Mouse (Mus musculus): ENCODE results near the gene Ncbp2.

Ncbp2 gene

DNA sequence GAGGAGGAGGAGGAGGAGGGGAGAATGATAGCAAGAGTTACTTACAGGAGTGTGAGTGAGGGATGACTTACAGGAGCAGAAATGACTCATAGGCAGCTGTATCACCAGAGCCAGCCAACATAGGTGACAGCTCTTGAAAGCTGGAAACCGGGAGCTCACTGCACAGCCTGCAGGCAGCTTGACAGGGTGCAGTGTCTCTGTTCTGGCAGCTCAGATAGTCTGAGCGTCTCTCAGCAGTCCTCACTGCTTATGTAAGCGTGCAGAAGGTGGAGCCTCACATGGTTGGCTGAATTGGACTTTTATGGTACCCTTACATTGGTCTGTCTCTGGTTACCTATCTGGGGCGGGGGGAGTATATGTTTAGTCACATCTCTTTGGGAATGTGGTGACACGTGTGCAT is 61.6 kb downstream of the Ncbp2 start:
- no peak for DNase-seq (ENCODE audit: low read depth, low spot score)

- no peak for DNase-seq (ENCODE audit: low read depth, low spot score)
These were observed 62.0 kb downstream of the Ncbp2 start for GRCm38 (mm10) chr16:32010330-32010729.

All from WW6 (cell line).